Mouse (Mus musculus): Measurements from ENCODE around the gene Ppp1r3g.
"Not testable (repeated sequence)": the region's sequence is repeated elsewhere in the genome, so short reads cannot be mapped to it uniquely, and the experiment has no call there.

Gene Ppp1r3g

GRCm38 (mm10) chr13:35958539-35958938, at the start of gene Ppp1r3g:
Gene Ppp1r3g, plus strand, starts transcription at chr13:35958839.
- DNase-seq (ENCODE audit: low spot score): no peak

- DNase-seq (ENCODE audit: low spot score): no peak
Observed at GRCm38 (mm10) chr13:35911476-35911875, 47.2 kb upstream of the Ppp1r3g start.

GRCm38 (mm10) chr13:35937991-35938390, 20.6 kb upstream of the Ppp1r3g start:
- no peak for DNase-seq (ENCODE audit: low spot score)

DNA sequence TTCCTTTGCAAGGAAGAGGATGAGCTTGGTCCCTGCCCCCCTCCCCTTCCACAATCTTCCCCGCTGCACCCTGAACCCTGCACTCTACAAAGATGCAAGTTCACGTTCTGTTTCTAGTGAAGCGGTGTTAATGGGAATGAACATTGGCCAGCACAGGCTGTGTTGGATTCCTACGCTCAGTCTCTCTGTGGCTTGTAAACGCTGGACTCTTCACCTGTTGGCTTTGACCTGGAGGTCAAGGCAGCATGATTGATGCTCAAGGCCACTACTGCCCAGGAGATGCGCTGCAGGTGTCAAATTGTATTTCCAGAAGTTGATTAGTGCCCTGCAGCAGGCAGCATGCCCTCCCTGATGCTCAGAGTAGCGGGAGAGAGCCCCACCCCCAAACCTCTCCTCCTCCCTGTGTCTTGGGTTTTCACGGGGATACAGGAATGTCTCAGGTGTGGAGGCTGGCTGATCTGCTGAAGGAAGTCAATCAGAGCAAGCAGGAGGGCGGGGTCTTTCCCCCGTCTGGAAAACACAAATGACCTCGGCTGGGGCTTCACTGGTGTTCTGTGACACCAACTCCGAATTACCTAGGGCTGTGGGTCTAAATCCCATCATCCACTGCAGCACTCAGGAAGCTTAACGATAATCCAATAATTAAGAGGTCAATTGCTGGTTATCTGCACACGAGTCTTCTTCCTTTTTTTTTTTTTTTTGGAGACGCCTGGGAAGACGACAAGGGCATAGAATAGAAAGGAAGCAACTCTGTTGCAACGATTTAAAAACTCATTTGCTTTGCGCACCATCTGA, 18.6 kb upstream of the Ppp1r3g start:
- no peak for DNase-seq (ENCODE audit: low spot score)

GRCm38 (mm10) chr13:35940934-35941333, 17.7 kb upstream of the Ppp1r3g start:
- DNase-seq (ENCODE audit: low spot score): no peak

DNA sequence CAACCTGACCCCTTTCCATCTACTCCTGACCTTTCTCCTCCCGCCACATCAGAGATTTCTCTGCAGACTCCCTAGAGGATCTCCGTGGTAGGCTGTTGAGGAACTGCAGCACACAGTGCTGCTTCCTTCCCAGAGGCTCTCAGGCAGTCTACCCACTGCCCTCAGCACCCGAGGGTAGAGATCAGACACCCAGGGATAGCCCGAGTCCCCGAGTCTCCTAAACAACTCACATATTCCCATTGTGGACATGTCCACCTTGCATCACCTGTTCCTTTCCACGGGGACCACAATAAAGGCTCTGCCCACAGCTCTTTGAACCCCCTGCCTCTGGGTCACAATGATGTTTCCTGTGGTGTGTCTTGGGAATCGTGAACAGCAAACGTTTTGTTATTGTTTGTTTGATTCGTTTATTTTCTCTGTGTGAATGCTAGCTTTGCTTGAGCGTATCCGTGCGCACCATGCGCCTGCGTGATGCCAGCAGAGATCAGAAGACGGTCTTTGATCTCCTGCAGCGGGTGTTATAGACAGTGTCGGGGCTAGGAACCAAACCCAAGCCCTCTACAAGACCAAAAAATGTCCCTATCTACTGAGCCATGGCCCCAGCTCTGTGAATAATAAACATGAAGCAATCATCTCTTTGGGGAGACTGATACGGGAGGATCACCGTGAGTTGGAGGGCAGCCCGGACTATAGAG, 11.8 kb upstream of the Ppp1r3g start:
- DNase-seq (ENCODE audit: low spot score): no peak

DNA sequence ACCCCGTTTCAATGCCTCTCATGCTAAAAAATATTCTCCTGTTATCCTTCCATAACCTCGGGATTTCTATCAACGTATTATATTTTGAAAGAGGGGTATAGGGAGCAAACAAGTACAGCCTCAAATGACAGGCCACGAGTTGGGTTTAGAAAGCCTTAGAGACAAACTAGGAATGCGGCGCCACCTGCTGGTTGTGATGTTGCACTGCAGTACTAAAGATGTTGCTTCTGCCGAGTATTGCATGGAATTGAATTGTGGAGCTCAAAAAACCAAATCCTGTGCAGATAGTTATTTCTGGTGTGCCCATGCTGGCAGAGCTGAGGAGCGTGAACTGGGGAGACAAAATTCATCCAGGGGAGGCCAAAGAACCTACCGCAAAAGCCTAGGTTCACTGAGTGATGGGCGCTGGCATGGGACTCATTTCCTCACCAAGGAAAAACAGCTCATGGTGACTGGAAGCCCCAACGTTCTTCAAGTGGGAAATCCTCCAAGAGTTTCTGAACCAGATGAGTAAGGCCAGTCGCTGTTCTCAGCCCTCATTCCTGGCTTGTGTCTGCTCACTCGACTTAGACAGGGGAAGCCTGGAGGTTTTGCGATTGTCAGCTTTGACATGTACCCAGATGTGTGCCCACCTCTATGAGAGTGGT, 11.2 kb upstream of the Ppp1r3g start:
- peak; percentile 45 for DNase-seq (ENCODE audit: low spot score)

- no peak for DNase-seq (ENCODE audit: low spot score)
Observed at GRCm38 (mm10) chr13:35949814-35950455, 8.7 kb upstream of the Ppp1r3g start.

GRCm38 (mm10) chr13:35959391-35960067, 890 bp downstream of the Ppp1r3g start:
- no peak for DNase-seq (ENCODE audit: low spot score)

DNA sequence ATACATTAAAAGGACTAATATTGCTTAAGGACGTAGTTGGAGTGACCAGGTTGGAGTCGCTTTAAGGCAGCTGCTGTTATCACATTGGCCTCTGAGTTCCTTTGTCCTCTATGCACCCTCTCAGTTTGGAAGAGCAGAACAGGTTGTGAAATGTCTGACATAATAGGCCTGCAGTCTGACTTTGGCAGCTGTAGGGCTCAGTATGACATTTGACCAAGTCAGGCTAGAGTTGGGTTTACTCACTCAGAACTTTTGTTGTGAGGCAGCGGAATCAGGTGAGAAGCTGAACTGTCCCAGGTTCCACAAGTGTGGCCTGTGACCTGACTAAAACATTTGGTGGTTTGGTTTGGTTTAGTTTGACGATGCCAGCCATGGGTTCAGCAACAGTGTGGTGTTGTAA, 4.9 kb downstream of the Ppp1r3g start:
- DNase-seq (ENCODE audit: low spot score): no peak

GRCm38 (mm10) chr13:35967690-35968089, 9.1 kb downstream of the Ppp1r3g start:
- no peak for DNase-seq (ENCODE audit: low spot score)

- no peak for DNase-seq (ENCODE audit: low spot score)
Observed at GRCm38 (mm10) chr13:35968131-35968718, 9.6 kb downstream of the Ppp1r3g start.

- no peak for DNase-seq (ENCODE audit: low spot score)
Observed at GRCm38 (mm10) chr13:35968719-35969430, 10.2 kb downstream of the Ppp1r3g start.

DNA sequence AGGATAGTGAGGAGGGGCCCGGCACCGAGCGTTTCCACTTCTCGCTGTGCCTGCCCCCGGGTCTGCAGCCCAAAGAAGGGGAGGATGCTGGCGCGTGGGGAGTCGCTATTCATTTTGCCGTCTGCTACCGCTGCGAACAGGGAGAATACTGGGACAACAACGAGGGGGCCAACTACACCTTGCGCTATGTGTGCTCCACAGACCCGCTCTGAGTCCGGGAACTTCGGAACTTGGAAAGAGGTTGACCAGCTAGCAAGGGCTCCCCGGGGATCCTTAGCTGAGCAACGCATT, 10.7 kb downstream of the Ppp1r3g start:
- no peak for DNase-seq (ENCODE audit: low spot score)

- no peak for DNase-seq (ENCODE audit: low spot score)
Observed at GRCm38 (mm10) chr13:35969829-35970228, 11.2 kb downstream of the Ppp1r3g start.

DNA sequence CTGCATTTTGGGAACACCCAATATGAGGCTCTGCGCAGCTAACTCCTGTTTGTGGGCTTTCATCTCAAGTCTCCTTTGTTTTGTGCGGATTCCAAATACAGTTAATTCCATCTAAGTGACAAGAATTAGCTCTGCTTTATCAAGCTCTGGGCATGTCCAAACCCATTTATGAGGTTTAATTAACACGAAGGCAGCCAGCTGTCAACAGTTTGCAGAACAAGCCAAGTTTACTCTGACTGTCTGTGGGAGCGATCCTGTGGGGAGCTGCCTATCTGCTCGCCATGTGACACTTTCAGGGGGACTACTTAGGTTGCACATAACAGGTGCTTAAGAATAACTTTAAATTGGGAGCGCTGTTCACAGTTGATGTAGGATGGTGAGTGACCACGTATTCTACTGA, 18.3 kb downstream of the Ppp1r3g start:
- DNase-seq (ENCODE audit: low spot score): no peak

DNA sequence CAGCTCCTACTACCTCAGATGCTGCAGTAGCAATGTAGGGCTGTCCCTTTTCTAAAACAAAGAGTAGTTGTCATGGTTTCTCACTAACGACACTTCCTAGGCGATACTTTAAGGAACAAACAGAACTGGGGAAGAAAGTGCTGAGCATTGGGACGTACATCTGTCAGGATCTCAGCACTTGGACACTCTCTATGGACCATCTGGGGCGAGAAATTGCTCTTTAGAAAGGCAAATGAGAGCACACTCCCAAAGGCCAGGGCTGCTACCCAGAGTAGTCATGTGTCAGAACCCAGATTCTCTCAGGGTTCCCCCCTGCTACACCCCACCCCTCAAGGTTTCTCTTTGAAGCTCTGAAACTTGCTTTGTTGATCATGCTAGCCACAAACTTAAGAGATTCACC, 21.8 kb downstream of the Ppp1r3g start:
- no peak for DNase-seq (ENCODE audit: low spot score)

DNA sequence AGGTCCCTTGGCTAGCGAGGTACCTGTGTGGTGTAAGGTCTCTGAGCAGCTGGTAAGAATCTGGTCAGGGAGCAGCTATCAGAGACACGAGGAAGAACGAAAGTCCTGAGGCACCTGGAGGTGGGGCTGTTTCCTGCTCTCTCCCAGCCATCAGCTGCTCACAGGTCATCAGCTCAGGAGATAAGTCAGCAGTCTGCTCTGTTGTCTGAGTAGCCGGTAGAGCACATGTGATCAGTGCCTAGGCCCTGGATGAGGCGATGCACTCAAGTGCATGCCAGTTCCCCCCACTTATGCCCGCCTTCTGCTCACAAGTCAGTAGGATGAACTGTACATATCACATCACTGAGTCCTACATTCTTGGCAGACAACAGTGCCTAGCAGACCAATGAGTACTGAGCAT, 24.3 kb downstream of the Ppp1r3g start:
- DNase-seq (ENCODE audit: low spot score): no peak

GRCm38 (mm10) chr13:35989329-35989728, 30.7 kb downstream of the Ppp1r3g start:
- DNase-seq (ENCODE audit: low spot score): no peak

DNA sequence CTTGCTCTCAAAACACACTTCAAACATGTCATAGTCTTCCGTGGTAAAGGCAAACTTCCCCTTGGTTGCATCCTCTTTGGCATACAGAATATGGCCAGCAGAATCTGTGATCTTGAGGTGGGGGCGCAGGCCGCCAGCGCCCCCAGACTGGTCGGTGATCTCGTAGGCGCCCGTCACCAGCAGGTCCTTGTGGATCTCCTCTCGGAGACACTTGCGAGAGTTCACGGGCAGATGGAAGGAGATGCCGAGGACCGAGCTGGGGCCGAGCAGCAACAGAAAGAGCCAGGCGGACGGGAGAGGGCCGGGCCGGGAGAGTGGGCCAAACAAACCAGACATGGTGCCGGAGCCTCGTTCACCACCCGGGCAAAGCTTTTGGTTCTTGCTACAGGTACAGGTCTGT, 32.5 kb downstream of the Ppp1r3g start:
- not testable (repeated sequence) for DNase-seq (ENCODE audit: low spot score)

- DNase-seq (ENCODE audit: low spot score): peak; percentile 59
Observed at GRCm38 (mm10) chr13:35994067-35994466, 35.4 kb downstream of the Ppp1r3g start.

All from left cerebral cortex, adult 11 months (tissue).